Mouse (Mus musculus) megakaryocyte, embryonic 14.5 days (primary cell): ENCODE results near the gene Ces5a.

Source experiments
- FLI1 ChIP-seq: IDR thresholded peaks from 2 replicates; pipeline ENCODE4 v1.6.1; 2012; ENCODE audit warnings: low read length, inconsistent platforms, mixed read lengths
- GATA1 ChIP-seq: IDR thresholded peaks from 3 replicates; pipeline ENCODE4 v1.6.1; 2012; ENCODE audit warnings: mixed read lengths, low read length, inconsistent platforms, borderline replicate concordance

- TF ChIP-seq GATA1 (no peak), FLI1 (no peak)
These were observed at the start of gene Ces5a for GRCm38 (mm10) chr8:93535730-93536129.
